Mouse (Mus musculus) intestine, postnatal 0 days (tissue): ENCODE results near the gene Minpp1. TPM values are rescaled to one million over a fixed set of nuclear protein-coding genes. Genes with fewer than 3 reads are reported as not detected.
"Not testable (repeated sequence)": the region's sequence is repeated elsewhere in the genome, so short reads cannot be mapped to it uniquely, and the experiment has no call there.

Experiments used
- ATAC-seq: fragments of 200-750 bp; cut with Nextera tagmentation; 2 replicates; pipeline ENCODE4 v1.8.0; 2017; ENCODE audit warnings: mild to moderate bottlenecking, moderate TSS enrichment, moderate library complexity
- H3K27ac ChIP-seq: fragments of 300-500 bp; sonication (generic); 2 replicates; pipeline ENCODE4 v1.5.1; 2014; ENCODE audit warnings: mild to moderate bottlenecking, low read depth, low read length, moderate library complexity
- H3K27me3 ChIP-seq: fragments of 300-500 bp; sonication (generic); replicated peaks from 2 replicates; pipeline ENCODE4 v1.6.1; 2014; ENCODE audit warnings: low read length, mixed read lengths; ENCODE audit not compliant: control insufficient read depth, insufficient read depth
- H3K36me3 ChIP-seq: fragments of 300-500 bp; sonication (generic); 2 replicates; pipeline ENCODE4 v1.6.1; 2014; ENCODE audit warnings: mild to moderate bottlenecking, moderate library complexity; ENCODE audit not compliant: control insufficient read depth, insufficient read depth
- H3K4me1 ChIP-seq: fragments of 300-500 bp; sonication (generic); replicated peaks from 2 replicates; pipeline ENCODE4 v1.6.1; 2014; ENCODE audit warnings: antibody characterized with exemption, low read length, mixed read lengths; ENCODE audit not compliant: control insufficient read depth, insufficient read depth
- H3K4me2 ChIP-seq: fragments of 300-500 bp; sonication (generic); replicated peaks from 2 replicates; pipeline ENCODE4 v1.6.1; 2014; ENCODE audit warnings: low read depth, mild to moderate bottlenecking, moderate library complexity
- H3K4me3 ChIP-seq: fragments of 300-500 bp; sonication (generic); 2 replicates; pipeline ENCODE4 v1.5.1; 2014; ENCODE audit warnings: low read depth, low read length
- H3K9ac ChIP-seq: fragments of 300-500 bp; sonication (generic); 2 replicates; pipeline ENCODE4 v1.6.1; 2014; ENCODE audit warnings: mild to moderate bottlenecking, low read depth, low read length
- H3K9me3 ChIP-seq: fragments of 300-500 bp; sonication (generic); 2 replicates; pipeline ENCODE4 v1.6.1; 2016; ENCODE audit warnings: mixed run types; ENCODE audit not compliant: control insufficient read depth
- CTCF ChIP-seq: sonication (generic); IDR thresholded peaks from 2 replicates; pipeline ENCODE4 v1.5.1; 2016; ENCODE audit warnings: low read depth, mild to moderate bottlenecking, control low read depth, antibody characterized with exemption, moderate library complexity
- WGBS: fragments of 180-500 bp; shearing (Covaris S2); extraction: QIAGEN DNeasy Blood & Tissue Kit; methylation state at CpG from one replicate; pipeline ENCODE4 v1.1.7; 2014; 5-methylcytosine and 5-hydroxymethylcytosine counted together
- polyA plus RNA-seq: library from polyadenylated mRNA; unstranded; fragments of >200 nt; fragmentation: Nextera tagmentation; extraction: Ambion mirVana; gene quantifications from 2 replicates; pipeline ENCODE4 v1.2.1, GENCODE M21; 2015

Minpp1 gene
- polyA plus RNA-seq, result 62.3 and 68.7 TPM in 2 replicates

DNA sequence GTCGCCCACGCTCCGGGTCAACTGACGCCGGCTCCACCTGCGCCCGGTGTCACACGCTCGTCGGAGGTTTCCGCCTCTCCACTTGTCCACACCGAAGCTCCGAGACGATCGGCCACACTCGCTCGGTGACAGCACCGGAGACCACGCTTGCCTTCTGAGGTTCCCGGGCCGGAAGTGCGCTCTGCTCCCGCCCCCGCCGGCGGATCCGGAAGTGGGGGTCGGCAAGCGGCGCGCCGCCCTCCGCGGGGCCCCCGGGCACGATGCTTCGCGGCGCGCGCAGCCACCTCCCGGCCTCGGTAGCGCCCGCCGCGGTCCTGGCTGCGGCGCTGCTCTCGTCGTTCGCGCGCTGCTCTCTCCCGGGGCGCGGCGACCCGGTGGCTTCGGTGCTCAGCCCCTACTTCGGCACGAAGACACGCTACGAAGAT is at the start of gene Minpp1:
Minpp1 (plus strand) TSS at position 89 of the 425 bp plus-strand sequence.
- under 1% methylated on average over 60 of the region's 64 CpGs for WGBS

DNA sequence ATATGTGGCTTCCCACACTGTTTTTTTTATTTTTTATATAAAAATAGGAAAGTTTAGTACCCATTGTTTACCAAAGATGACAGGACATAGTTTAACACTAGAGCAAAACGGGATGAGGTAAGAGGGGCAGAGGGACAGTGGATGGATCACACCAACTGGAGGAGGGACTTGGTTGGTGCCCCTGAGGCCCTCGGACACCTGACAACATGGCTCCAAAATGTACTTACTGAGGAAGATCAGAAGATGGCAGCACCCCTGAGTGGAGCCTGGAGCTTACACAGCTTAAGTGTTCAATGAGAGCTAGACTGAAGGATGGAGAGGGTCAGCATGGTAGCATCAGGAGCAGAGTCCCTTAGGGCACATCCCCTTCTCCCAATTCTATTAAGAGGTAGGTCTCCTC is 46.2 kb upstream of the Minpp1 start:
- no peak for TF ChIP-seq CTCF
- H3K27ac ChIP-seq, result no peak overlapping the region
- no peak for ATAC-seq
- no peaks in the 10 kb centered on the region for H3K4me1 ChIP-seq
- no peaks in the 10 kb centered on the region for H3K27me3 ChIP-seq
- H3K9ac ChIP-seq, result no peak overlapping the region
- WGBS, result 88% methylated on average over 2 of the region's 2 CpGs
- no peaks in the 10 kb centered on the region for H3K36me3 ChIP-seq
- no peak overlapping the region for H3K4me2 ChIP-seq
- no peaks in the 10 kb centered on the region for H3K9me3 ChIP-seq
- H3K4me3 ChIP-seq, result no peak overlapping the region

More for the DNA sequence above, at the start of gene Minpp1:
- Histone ChIP-seq H3K4me2 (peak within 1 kb of the TSS; percentile 80), H3K27me3 (no peaks in the 10 kb centered on the region), H3K36me3 (no peaks in the 10 kb centered on the region), H3K4me3 (peak within 1 kb of the TSS; percentile 60), H3K9me3 (no peaks in the 10 kb centered on the region), H3K9ac (peak within 1 kb of the TSS; percentile 65), H3K4me1 (peaks cover 7% of the 10 kb centered on the region; the same call in 1 of the 2 replicates), H3K27ac (peak within 1 kb of the TSS; percentile 92)
- TF ChIP-seq CTCF, result no peak; the same call in 1 of the 2 replicates
- peak; percentile 80 for ATAC-seq

DNA sequence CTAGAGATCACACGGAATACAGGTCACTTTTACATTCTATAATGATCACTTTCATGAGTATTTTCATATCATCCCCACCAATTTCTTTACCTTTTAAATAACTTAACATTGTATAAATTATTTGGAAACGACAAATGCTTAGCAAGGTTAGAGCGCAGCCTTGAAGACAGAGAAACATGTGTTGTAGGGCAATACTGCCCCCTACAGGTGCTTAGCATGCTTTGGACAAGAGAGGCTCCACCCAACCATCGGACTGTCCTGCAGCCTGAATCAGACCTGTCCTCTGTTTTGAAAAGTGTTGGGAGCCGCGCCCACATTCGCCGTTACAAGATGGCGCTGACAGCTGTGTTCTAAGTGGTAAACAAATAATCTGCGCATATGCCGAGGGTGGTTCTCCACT is 44.0 kb upstream of the Minpp1 start:
- ATAC-seq, result no peak
- TF ChIP-seq CTCF, result peak; percentile 22; the same call in 1 of the 2 replicates
- no peak overlapping the region for H3K27ac ChIP-seq
- no peaks in the 10 kb centered on the region for H3K27me3 ChIP-seq
- H3K4me2 ChIP-seq, result no peak overlapping the region
- 98% methylated on average over 10 of the region's 11 CpGs for WGBS
- H3K4me3 ChIP-seq, result no peak overlapping the region
- no peaks in the 10 kb centered on the region for H3K36me3 ChIP-seq
- H3K9me3 ChIP-seq, result no peaks in the 10 kb centered on the region
- H3K4me1 ChIP-seq, result no peaks in the 10 kb centered on the region
- H3K9ac ChIP-seq, result no peak overlapping the region

DNA sequence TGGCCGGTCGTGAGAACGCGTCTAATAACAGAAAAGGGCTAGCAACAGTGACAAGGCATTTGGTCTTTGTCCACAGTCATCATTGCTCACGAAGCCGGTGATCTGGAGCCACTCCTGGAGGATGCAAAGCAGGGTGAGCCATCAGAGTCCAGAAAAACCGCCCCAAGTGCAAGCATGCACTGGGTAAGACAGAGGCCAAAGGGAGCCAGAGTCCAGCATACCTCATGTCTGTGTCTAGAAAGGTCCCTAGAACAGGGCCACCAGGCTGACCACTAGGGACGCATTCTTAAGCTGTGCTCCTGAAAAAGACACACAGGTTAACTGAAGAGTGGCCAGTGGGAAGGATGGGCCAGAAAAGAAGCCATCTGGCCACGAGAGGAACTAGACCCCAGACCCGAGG is 36.6 kb upstream of the Minpp1 start:
- Histone ChIP-seq H3K9ac (no peak overlapping the region), H3K4me2 (no peak overlapping the region), H3K27ac (no peak overlapping the region), H3K4me1 (no peaks in the 10 kb centered on the region), H3K27me3 (no peaks in the 10 kb centered on the region), H3K9me3 (no peaks in the 10 kb centered on the region), H3K36me3 (no peaks in the 10 kb centered on the region), H3K4me3 (no peak overlapping the region)
- ATAC-seq, result no peak
- 93% methylated on average over 10 of the region's 10 CpGs for WGBS
- no peak for TF ChIP-seq CTCF

DNA sequence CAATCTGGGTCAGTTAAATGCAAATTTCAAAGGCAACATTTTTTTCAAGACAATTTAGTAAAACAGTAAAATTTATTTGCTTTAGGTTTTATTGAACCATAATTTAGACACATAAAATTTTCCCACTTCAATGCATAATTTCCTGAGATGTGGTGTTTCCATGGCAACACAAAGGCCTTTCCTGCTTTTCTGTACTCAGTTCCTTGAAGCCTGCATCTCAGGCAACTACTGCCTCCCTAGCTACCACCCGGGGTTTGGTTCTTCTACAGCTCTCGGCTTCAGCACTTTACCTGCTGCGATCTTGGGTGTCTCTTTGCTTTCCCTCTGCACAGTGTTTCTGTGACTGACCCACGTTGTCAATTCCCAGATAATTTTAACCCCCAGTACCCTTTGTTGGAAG is 33.3 kb upstream of the Minpp1 start:
- no peak overlapping the region for H3K9ac ChIP-seq
- no peaks in the 10 kb centered on the region for H3K9me3 ChIP-seq
- H3K36me3 ChIP-seq, result no peaks in the 10 kb centered on the region
- H3K27ac ChIP-seq, result no peak overlapping the region
- no peak for TF ChIP-seq CTCF
- no peaks in the 10 kb centered on the region for H3K4me1 ChIP-seq
- 80% methylated on average over 4 of the region's 4 CpGs for WGBS
- no peaks in the 10 kb centered on the region for H3K27me3 ChIP-seq
- H3K4me3 ChIP-seq, result no peak overlapping the region
- no peak for ATAC-seq
- H3K4me2 ChIP-seq, result no peak overlapping the region

DNA sequence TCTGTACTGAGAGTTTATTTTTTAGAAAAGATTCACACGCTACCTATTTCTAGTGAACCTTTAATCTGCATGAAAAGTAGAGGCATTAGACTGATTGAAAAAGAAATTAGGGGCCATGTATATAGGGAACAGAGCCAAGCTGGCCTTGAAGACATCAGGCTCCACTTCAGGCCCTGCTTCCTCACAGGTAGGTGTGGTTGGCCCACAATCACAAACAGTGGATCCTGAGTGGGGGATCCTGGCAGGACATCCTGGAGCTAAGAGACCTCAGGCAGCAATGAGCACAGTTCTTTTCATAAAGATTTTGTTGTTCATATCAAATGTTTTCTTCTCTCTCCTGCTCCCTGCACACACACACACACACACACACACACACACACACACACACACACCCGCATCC is 28.8 kb upstream of the Minpp1 start:
- Histone ChIP-seq H3K36me3 (no peaks in the 10 kb centered on the region), H3K9me3 (no peaks in the 10 kb centered on the region), H3K27me3 (no peaks in the 10 kb centered on the region), H3K4me3 (no peak overlapping the region), H3K9ac (no peak overlapping the region), H3K27ac (no peak overlapping the region), H3K4me2 (no peak overlapping the region), H3K4me1 (no peaks in the 10 kb centered on the region)
- WGBS, result 77% methylated on average over 2 of the region's 2 CpGs
- no peak for TF ChIP-seq CTCF
- ATAC-seq, result no peak

DNA sequence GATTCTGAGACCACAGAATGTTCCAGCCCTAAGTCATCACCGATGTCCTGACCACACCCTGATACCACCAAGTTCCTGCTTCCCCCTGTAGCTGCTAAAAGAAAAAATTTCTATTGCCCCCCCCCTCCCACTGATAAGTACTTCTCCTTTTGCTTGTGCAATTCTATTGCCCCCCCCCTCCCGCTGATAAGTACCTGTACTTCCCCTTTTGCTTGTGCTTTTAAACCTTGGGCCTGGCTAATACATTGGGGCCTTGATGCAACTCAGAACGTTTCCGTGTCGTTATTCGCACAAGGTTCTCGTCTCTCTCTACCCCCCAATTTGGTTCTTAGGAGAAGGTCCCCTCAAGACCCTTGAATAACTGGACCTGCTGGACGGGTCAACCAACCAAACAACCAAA is 27.9 kb upstream of the Minpp1 start:
- not testable (repeated sequence) for H3K4me1 ChIP-seq, H3K27ac ChIP-seq, H3K4me2 ChIP-seq, H3K4me3 ChIP-seq, H3K27me3 ChIP-seq, ATAC-seq, H3K36me3 ChIP-seq, H3K9me3 ChIP-seq, H3K9ac ChIP-seq
- WGBS, result 85% methylated on average over 8 of the region's 8 CpGs
